Mouse (Mus musculus): ENCODE measurements at regions not wholly inside any gene's neighbourhood (a gene's known extent, or its start where the extent isn't known, plus 50 kb on each side); places are given as distances from the start of the nearest gene placed in this dataset.

GRCm38 (mm10) chr2:106318695-106319266 is 315.4 kb upstream of the Dnajc24 start:
- DNase-seq, result peak in 1 of 2 experiments; percentile 35

- DNase-seq, result no peak
These were observed 343.4 kb upstream of the Dnajc24 start for GRCm38 (mm10) chr2:106346781-106347180.

GRCm38 (mm10) chr2:106347249-106347648 is 343.9 kb upstream of the Dnajc24 start:
- no peak for DNase-seq

- DNase-seq, result no peak
These were observed 337.5 kb upstream of the Mpped2 start for GRCm38 (mm10) chr2:106355565-106355964.

- peak; percentile 73 to 79 for DNase-seq
These were observed 337.0 kb upstream of the Mpped2 start for GRCm38 (mm10) chr2:106355984-106356547.

GRCm38 (mm10) chr2:106368641-106369040 is 324.4 kb upstream of the Mpped2 start:
- DNase-seq, result no peak

- peak; percentile 45 to 64 for DNase-seq
These were observed 309.4 kb upstream of the Mpped2 start for GRCm38 (mm10) chr2:106383415-106384285.

- peak in 1 of 2 experiments; percentile 21 for DNase-seq
These were observed 308.8 kb upstream of the Mpped2 start for GRCm38 (mm10) chr2:106384286-106384595.

- DNase-seq, result peak; percentile 59 to 69
These were observed 308.2 kb upstream of the Mpped2 start for GRCm38 (mm10) chr2:106384842-106385241.

GRCm38 (mm10) chr2:106412158-106412557 is 280.9 kb upstream of the Mpped2 start:
- DNase-seq, result no peak

- DNase-seq, result no peak
These were observed 277.5 kb upstream of the Mpped2 start for GRCm38 (mm10) chr2:106415474-106416019.

- DNase-seq, result no peak
These were observed 274.9 kb upstream of the Mpped2 start for GRCm38 (mm10) chr2:106418181-106418580.

- DNase-seq, result no peak
These were observed 268.1 kb upstream of the Mpped2 start for GRCm38 (mm10) chr2:106424974-106425373.

GRCm38 (mm10) chr2:106425451-106425881 is 267.6 kb upstream of the Mpped2 start:
- DNase-seq, result no peak

- no peak for DNase-seq
These were observed 267.1 kb upstream of the Mpped2 start for GRCm38 (mm10) chr2:106426010-106426409.

GRCm38 (mm10) chr2:106427237-106427636 is 265.8 kb upstream of the Mpped2 start:
- DNase-seq, result no peak

- DNase-seq, result no peak
These were observed 264.2 kb upstream of the Mpped2 start for GRCm38 (mm10) chr2:106428909-106429308.

- peak; percentile 79 to 83 for DNase-seq
These were observed 261.9 kb upstream of the Mpped2 start for GRCm38 (mm10) chr2:106431141-106431540.

GRCm38 (mm10) chr2:106431637-106432199 is 261.4 kb upstream of the Mpped2 start:
- no peak for DNase-seq

GRCm38 (mm10) chr2:106436136-106436535 is 256.9 kb upstream of the Mpped2 start:
- DNase-seq, result no peak

GRCm38 (mm10) chr2:106454310-106454974 is 238.6 kb upstream of the Mpped2 start:
- no peak for DNase-seq

- DNase-seq, result no peak
These were observed 238.0 kb upstream of the Mpped2 start for GRCm38 (mm10) chr2:106455039-106455438.

GRCm38 (mm10) chr2:106455972-106456371 is 237.1 kb upstream of the Mpped2 start:
- DNase-seq, result no peak

All from cerebellum, postnatal 25 days (tissue).